Mouse (Mus musculus) E14TG2a.4 (cell line): ENCODE data around the gene Il31ra.

Experiments
- CTCF ChIP-seq: conservative IDR thresholded peaks from 2 replicates; pipeline ENCODE4 v1.5.1; 2014; ENCODE audit warnings: low read length
- NANOG ChIP-seq: IDR thresholded peaks from 2 replicates; pipeline ENCODE4 v1.6.1; 2014; ENCODE audit warnings: borderline replicate concordance, low read length, mixed read lengths
- POU5F1 ChIP-seq: IDR thresholded peaks from 2 replicates; pipeline ENCODE4 v1.6.1; 2014; ENCODE audit warnings: low read length, borderline replicate concordance

DNA sequence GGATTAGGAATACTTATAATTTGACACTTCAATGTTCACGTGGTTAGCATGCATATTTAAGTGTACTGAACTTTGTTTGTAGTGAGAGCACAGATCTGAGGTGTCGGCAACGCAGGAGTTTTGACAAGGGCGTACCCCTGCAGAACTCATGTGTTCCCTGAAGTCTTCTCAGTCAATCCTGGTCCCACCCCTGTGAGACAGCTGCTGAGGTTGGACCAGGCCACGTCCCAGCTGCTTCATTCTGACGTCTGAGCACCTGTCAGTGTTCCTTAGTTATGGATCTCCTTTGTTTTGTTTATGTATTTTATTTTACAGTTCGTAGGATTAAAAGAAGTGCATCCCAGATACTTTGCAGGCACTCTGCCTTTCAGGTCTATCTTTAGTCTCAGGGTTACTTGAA, 111.1 kb downstream of the Il31ra start:
- TF ChIP-seq NANOG, result no peak
- no peak for TF ChIP-seq CTCF
- TF ChIP-seq POU5F1, result no peak
